Mouse (Mus musculus): Measurements from ENCODE around the gene Plrg1.

Plrg1 gene

DNA sequence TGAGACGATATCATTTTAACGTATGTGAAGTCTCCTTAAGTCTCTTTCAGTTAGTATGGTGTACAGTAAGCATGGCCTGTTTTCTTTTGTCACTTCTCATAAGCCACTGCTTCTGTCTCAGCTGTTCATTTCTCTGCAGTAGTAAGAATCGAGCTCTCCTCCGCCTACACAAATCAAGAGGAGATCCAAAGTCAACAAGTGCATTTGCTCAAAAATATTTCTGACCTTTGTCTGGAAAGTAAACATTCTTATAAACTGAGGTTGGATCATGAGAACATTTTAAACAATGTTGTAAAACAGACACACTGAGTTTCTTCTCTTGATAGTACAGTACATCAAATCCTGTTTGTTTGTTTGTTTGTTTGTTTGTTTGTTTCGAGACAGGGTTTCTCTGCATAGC is 4.7 kb upstream of the Plrg1 start:
- in situ Hi-C loops (cut with MboI, MseI): loop anchor here (5.0 to 25.0 kb wide), 3 partner anchors 38 to 688 kb away; partner anchors contain the start of genes Map9 (in 2 of the 2) and Fgg (in 1 of the 2)

DNA sequence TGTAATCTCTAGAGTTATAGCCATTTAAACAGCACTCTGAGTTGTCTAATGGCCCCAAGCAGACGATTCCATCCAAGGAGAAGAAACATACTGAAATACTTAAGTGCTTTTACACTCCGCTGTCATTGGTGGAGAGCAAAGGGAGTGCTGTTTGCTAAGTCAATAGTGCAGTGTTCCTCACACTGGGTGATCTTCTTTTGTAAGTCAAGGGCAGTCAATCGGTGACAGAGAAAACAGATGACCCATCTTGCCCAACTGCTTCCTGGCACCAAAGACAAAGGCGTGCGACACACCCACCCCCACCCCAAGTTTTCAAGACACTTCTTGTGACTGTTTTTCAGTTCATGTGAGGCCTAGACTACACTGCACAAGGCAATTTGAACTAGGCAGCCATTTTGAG is 3.2 kb upstream of the Plrg1 start:
- in situ Hi-C loops (cut with MboI, MseI): loop anchor here (5.0 to 25.0 kb wide), 3 partner anchors 40 to 690 kb away; partner anchors contain the start of genes Map9 (in 2 of the 2) and Fgg (in 1 of the 2)

DNA sequence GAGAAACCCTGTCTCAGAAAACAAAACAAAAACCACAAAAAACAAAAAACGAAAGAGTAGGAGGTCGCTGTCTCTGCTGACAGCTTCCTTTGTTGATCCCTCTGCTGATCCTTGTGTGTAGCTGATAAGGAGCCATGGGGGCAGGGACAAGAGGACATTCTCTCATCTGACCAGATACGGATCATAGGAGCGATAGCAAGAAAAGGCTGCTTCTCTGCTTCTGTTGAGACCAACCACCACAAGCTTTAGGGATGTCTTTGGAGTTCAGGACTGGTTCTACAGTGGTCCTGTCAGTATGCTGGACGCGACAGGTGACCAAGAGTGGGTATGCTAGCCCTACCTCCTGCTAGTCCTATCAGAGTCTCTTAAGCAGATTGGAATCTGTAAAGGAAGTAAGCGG is 2.2 kb upstream of the Plrg1 start:
- in situ Hi-C loops (cut with MboI, MseI): loop anchor here (5.0 to 25.0 kb wide), 3 partner anchors 41 to 691 kb away; partner anchors contain the start of genes Map9 (in 2 of the 2) and Fgg (in 1 of the 2)

DNA sequence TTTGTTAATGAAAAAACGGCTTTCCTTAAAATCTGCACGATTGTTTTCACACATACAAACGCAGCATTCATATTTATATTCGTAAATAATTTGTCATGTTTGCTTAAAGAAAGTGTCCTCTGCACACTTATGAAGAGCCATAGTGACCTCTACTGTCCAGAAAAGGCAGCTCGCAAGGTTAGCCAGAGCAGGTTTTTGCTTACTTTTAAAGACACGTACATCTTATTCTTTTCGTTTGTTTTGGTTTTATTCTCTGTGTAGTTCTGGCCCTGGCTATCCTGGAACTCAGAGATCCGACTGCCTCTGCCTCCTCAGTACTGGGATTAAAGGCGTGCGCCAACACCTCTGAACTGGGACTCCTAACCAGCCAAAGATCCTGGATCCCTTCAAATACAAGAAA is 1.6 kb upstream of the Plrg1 start:
- in situ Hi-C loops (cut with MboI, MseI): loop anchor here (5.0 to 25.0 kb wide), 3 partner anchors 41 to 691 kb away; partner anchors contain the start of genes Map9 (in 2 of the 2) and Fgg (in 1 of the 2)

DNA sequence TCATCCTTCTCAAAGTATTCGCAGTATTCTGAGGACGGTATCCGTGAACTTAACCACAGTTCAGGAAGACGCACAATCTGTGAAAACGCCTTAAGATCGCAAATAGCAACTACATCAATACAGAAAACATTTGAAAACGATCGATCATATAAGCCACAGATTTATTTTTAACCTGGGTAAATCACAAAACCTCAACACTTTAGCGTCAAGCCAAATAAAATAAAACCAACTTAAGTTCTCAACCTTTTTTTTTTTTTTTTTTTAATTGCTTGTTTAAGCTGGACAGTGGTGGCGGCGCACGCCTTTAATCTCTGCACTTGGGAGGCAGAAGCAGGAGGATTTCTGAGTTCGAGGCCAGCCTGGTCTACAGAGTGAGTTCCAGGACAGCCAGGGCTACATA is 563 bp upstream of the Plrg1 start:
- in situ Hi-C loops (cut with MboI, MseI): loop anchor here (5.0 to 25.0 kb wide), 3 partner anchors 42 to 692 kb away; partner anchors contain the start of genes Map9 (in 2 of the 2) and Fgg (in 1 of the 2)

DNA sequence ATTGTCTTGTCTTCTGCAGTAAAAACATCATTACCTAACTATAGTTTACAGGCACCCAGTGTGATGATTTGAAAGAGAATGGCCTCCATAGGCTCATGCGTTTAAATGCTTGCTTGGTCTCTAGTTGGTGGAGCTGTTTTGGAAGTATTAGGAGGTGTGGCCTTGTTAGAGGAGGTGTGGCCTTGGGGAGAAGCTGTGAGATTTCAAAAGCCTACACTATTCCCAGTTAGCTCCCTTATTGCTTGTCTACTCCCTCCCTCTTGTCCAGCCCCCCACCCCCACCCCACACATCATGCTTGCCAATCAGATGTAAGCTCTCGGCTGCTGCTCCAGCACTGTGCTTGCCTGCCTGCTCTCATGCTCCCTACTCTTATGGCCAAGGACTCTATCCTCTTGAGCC is 1.7 kb downstream of the Plrg1 start:
- in situ Hi-C loops (cut with MboI, MseI): loop anchor here (25.0 kb wide), 1 partner anchor 695 kb away; the partner anchor contains the start of gene Map9 (in 2 of the 2)

DNA sequence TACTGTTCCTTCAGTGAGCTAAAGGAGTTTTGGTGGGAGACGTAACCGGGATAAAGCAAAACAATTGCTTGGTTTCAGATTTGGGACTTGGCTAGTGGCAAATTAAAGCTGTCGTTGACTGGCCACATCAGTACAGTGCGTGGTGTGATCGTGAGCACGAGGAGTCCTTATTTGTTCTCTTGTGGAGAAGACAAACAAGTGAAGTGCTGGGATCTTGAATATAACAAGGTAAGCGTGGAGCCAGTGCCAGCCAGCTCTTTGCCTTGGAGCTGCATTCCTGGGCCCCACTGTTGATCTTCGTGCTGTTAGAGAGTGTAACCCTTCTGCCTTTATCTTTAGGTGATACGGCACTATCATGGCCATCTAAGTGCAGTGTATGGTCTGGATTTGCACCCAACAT is 12.6 kb downstream of the Plrg1 start:
- in situ Hi-C loops (cut with MboI, MseI): loop anchor here (25.0 kb wide), 1 partner anchor 706 kb away; the partner anchor contains the start of gene Map9 (in 2 of the 2)

DNA sequence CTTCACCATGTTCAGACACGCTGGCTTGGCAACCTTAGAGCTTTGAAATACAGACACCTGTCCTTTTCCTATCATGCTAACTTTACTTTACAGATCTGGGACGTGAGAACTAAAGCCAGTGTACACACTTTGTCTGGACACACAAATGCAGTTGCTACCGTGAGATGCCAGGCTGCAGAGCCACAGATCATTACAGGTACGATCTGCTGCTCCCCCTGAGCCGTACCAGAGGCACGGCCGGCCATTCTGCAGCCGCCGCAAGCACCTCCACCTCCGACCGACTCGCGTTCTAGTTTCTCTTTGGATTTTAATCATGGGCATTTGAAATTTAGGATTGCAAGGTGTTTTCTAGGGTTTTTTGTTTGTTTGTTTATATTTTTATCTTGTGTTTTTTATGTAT is 13.5 kb downstream of the Plrg1 start:
- in situ Hi-C loops (cut with MboI, MseI): loop anchor here (25.0 kb wide), 1 partner anchor 707 kb away; the partner anchor contains the start of gene Map9 (in 2 of the 2)

DNA sequence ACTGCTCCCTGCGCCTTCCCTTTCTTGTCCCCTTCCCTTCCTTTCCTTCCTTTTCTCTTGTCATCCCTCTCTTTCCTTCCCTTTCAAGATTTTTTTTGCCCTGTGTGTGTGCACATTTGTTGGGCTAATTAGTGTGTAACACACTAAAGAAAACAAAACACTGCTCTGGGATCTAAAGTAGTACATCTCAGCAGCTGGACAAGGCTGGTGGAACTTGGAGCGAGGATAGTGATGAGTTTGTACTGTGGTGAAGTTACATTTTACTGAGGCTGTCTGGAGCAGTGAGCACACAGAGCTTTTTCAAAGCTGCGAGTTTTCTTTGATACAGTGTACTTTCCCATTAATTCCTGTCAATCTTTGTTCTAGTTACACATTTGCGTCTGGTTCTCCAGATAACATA is 14.9 kb downstream of the Plrg1 start:
- in situ Hi-C loops (cut with MboI, MseI): loop anchor here (25.0 kb wide), 1 partner anchor 708 kb away; the partner anchor contains the start of gene Map9 (in 2 of the 2)

DNA sequence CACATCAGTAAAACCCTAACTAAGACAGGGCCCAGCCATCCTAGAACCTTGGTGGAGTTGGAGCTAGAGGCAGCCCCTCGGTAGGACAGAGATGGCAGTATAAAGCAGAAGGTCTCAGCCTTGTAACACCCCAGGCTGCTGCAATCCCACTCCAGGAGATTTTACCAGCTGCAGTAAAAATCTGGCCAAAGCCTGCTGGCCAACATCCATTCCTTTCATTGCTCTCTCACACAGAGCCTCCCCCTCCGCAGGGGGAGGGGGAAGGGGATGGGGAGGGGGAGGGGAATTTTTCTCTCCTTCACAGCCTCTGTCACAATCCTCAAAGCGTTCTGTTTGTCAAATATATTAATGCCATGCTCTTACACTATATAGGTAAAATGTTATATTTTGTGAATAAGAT is 21.2 kb downstream of the Plrg1 start:
- in situ Hi-C loops (cut with MboI, MseI): no loop called here

DNA sequence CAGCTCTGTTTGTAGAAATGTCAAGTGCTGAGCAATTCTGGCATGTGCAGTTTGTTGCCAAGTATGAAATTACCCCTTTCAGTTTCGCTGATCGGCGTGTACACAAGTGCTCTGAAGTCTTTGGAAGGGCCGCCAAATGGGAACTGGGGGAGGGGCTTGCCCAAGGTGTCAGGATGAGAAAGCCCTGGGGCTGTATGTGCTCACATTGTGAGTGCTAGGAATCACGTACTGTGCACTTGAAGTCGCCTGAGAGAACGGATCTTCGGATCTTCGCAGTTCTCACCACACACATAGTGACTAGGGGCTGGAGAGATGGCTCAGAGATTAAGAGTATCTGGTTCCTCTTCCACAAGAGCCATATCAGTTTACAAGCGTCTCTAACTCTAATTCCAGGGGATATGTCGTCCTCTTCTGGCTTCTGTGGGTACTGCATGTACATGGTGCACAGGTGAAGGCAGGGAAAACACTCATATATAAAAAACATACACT is 25.3 kb downstream of the Plrg1 start:
- in situ Hi-C loops (cut with MboI, MseI): loop anchor here (5.0 kb wide), 2 partner anchors 78 to 203 kb away; partner anchors contain the start of gene Rbm46 (in 1 of the 2)

DNA sequence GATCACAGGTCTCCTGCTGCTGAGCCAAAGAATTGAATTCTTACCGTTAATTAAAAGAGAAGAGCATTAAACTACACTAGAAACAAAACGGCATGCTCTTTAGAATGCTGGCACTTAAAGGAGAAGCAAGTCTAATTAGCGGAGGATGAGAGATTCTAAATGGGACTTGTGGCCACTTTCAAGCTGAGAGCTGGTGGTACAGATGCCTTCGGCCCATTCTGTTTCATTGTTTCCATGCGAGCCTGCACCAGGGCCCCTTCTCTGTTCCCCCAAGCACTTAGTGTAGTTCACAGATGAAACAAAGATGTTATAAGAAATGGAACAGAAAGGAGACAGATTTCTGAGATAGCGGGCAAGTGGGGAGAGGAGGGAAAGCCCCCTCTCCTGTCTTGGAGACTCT is 42.3 kb downstream of the Plrg1 start:
- in situ Hi-C loops (cut with MboI, MseI): loop anchor here in 1 of 2 experiments (10.0 kb wide), 1 partner anchor 537 kb away; no protein-coding TSS in a partner anchor

DNA sequence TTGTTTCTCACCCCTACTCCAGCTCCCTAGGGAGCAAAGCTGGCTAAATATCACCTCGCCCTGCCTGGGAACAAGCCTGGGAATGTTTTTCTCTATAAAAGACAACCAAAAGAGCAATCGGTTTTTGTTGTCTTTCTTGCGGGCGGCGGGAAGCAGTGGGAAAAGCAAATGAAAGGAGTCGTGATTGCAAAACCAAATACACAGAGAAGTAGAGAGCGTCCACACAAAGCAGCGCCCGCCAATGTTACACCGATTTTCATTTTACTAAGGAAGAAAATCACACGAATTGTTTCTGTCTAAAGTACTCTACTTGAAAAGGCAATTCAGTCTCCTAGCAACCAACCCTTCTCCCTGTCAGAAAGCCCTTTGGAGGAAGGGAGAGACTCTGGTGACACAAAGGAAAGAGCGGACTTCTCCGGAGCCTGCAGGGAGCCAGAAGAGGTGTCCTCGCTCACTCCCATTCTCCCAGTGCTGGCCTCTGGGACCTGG is 43.3 kb downstream of the Plrg1 start:
- in situ Hi-C loops (cut with MboI, MseI): loop anchor here in 1 of 2 experiments (10.0 kb wide), 1 partner anchor 536 kb away; no protein-coding TSS in a partner anchor

DNA sequence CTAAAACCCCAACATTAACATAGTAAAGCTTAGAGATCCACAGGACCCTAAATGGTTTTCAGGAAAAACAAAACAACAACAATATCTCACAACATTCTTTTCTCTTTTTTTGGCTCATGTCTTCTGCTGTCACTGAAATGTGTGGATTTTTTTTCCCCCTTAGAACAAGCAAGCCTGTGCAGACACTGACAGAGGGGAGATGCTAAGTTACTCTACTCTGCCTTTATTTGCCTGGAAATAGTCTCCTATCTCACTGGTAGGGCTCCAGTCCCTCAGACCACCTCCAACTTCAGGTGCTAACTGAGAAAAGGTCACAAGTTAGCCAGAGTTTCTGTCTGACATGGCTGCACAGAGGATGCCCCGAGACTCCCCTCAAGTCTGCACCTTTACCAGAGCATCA is 43.8 kb downstream of the Plrg1 start:
- in situ Hi-C loops (cut with MboI, MseI): loop anchor here in 1 of 2 experiments (10.0 kb wide), 1 partner anchor 536 kb away; no protein-coding TSS in a partner anchor

DNA sequence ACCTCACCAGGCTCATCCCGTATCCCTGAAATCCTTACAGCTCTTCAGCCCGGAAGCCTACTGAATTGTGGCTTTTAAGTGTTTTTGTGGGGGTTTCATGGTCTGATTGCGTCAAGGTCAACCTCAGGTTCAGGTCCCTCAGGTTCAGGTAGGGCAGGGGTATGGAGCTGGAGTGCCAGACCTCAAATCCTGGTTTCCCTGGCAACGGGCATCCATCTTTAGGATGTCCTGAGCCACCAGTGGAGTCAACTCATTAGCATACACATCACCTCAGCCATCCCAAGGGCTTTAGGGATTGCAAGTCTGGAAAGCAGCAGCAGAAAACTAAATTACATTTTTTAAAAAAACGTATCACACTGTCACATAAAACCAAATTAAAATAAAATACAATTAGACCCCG is 44.3 kb downstream of the Plrg1 start:
- in situ Hi-C loops (cut with MboI, MseI): loop anchor here in 1 of 2 experiments (10.0 kb wide), 1 partner anchor 535 kb away; no protein-coding TSS in a partner anchor

DNA sequence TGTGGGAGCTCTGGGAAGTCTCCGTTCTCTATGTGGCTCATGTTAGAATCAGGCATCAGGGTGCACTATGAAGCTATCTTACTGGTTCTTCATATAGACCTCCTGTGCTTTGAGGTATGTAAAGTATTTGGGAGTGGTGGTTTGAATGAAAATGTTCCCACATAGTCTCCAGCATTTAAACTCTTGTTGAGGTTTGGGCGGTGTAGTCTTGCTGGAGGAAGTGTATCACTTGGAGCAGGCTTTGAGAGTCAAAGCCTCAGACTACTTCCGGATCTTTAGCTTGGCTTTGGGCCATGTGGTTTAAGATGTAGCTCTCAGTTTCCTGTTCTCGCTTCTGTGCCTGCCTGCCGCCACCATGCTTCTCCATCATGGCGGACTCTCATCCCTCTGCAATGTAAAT is 47.0 kb downstream of the Plrg1 start:
- in situ Hi-C loops (cut with MboI, MseI): no loop called here

DNA sequence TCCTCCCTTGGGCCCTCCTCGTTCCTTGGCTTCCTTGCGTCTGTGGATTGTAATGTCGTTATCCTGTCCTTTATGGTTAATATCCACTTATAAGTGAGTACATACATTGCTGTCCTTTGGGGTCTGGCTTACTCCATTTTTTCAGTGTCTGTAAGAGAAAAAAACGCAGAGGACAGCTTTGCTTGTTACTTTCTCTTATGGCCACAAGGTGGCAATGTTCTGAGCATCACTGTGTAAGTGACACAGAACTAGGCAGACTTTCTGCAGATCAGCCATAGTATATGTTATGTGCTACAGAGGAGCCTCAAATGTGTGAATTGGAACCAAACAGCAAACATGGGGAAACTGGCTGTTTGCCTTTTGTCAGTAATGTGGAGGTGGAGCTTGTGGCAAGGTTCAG is 54.8 kb downstream of the Plrg1 start:
- in situ Hi-C loops (cut with MboI, MseI): no loop called here

DNA sequence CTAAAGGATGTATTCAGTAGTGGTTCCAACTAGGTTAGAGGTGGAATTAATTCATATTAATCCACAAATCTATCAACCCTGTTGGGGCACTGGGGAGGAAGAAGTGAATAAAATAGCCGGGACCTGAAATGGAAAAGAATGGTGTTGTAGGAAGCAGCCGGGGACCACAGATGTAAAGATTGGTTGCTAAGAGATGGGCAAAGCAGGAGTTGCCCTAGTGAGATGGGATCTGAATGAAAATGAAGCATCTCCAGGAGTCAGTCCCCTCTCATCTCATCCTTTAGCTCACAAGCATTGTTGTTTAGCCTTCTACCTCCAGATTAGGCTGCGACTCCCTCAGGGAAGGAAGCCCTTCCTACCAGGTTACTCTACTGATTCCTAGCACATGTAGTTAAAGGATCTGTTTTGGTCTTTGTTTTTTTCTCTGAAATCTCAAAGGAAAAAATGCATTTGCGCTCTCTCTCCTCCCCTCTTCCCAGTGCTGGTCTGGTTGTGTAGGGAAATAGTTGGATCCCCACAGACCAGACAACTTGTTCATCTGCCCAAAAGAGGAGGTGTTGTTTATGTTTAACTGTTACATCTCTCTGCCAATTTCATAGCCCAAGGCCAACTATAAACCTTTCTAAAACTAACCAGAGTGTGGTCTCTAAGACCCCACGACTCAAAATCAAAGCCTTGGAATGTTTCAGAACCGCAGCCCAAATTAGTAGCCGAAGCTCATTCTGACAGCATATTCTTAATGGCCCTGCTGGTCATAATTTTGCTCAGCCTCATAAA is 56.4 kb downstream of the Plrg1 start:
- in situ Hi-C loops (cut with MboI, MseI): no loop called here

DNA sequence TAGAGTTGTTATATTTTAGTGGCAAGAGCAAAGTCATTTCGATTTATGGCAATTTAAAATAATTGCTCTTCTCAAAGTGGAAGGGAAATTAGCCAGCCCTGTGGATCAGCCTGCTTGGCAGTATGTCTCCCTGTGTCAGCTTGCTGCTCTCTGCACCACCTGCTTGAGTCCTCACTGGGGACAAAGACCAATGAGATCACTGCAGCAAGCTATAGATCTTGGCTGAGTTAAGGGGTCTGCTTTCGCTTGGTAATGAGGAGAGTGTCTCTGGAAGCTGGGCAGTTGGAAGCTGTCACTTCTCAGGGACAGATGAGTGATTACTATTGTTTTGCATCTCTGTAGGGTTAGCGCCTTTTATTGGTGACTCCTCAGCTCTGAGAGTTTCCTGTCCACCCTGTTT is 57.5 kb downstream of the Plrg1 start:
- in situ Hi-C loops (cut with MboI, MseI): no loop called here

DNA sequence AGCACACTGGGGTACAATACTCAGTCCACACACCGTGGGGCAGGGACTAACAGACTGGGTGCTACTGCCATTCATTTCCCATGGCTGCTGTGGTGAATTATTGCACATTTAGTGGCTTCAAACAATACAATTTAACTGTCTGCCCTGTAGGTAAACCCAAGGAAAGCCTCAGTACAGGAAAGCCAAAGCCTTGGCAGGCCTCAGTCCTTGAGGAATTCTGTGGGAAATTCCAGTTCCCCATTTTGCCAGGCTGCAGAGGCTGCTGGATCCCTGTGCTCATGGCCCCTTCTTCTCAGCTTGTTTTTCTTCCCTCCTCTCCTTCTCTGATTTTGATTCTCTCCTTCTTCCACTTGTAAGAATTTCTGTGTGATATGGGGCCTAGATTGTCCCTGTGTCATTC is 59.6 kb downstream of the Plrg1 start:
- in situ Hi-C loops (cut with MboI, MseI): no loop called here

DNA sequence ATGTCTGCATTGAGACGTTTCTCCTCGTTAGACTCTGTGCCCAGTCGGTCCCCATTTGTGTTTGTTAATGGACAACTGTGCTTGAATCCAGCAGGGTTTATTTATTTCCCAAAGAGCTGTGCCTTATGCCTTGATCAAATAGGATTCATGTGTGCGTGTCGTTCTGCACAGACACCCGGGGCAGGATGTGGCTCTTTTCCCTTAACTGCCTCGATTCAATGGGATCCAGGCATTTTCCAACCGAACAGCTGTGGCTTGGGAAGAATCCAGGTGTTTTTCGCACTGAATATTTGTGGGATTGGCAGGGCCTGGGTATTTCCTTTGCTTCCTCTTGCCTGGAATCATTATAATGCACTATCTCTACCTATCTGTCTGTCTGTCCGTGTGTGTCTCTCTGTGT is 62.3 kb downstream of the Plrg1 start:
- in situ Hi-C loops (cut with MboI, MseI): no loop called here

Measured in T-helper 17 cell (primary cell).